Mouse (Mus musculus) bone marrow macrophage, adult 2 months (primary cell): ENCODE data around the gene Supt3.

ENCODE experiments used
- CTCF ChIP-seq: IDR thresholded peaks from 2 replicates; pipeline ENCODE4 v1.5.1; 2012; ENCODE audit warnings: low read depth, mild to moderate bottlenecking, low read length, moderate library complexity
- POLR2A ChIP-seq: IDR thresholded peaks from 2 replicates; pipeline ENCODE4 v1.6.1; 2012; ENCODE audit warnings: mild to moderate bottlenecking, low read depth, low read length, borderline replicate concordance

- TF ChIP-seq POLR2A = no peak
- TF ChIP-seq CTCF = no peak
These were observed 296.8 kb downstream of the Supt3 start for GRCm38 (mm10) chr17:45073779-45074178.
